Mouse (Mus musculus): Measurements from ENCODE around the gene Olig2. TPM values are rescaled to one million over a fixed set of nuclear protein-coding genes. Genes with fewer than 3 reads are reported as not detected.

The Olig2 gene
- total and polyA plus RNA-seq, 2 experiments, result not detected

- H3K4me3 ChIP-seq (ENCODE audit: insufficient read depth, low read depth, low read length), result no peak overlapping the region
- no peaks in the 10 kb centered on the region; the same call in 1 of the 2 replicates for H3K4me1 ChIP-seq (ENCODE audit: control insufficient read depth, insufficient read depth, low read length)
- H3K36me3 ChIP-seq (ENCODE audit: control insufficient read depth, insufficient read depth, low read length), result no peaks in the 10 kb centered on the region
- no peaks in the 10 kb centered on the region for H3K27me3 ChIP-seq (ENCODE audit: control insufficient read depth, insufficient read depth, low read length)
- no peak overlapping the region for H3K27ac ChIP-seq (replicated peaks; ENCODE audit: insufficient read depth, low read depth, low read length)
- no peak for DNase-seq (ENCODE audit: extremely low read depth, low read depth, low spot score)
- TF ChIP-seq CTCF (IDR thresholded peaks at IDR 0.05; ENCODE audit: low read depth, low read length) (no peak), POLR2A (IDR thresholded peaks at IDR 0.05; ENCODE audit: extremely low read depth, insufficient read depth, low read length) (no peak)
- no peak overlapping the region for H3K9ac ChIP-seq (ENCODE audit: low read depth, low read length)
- no peaks in the 10 kb centered on the region for H3K79me2 ChIP-seq (ENCODE audit: control insufficient read depth, insufficient read depth, low read length)
- whole genome bisulfite sequencing, result 92% methylated on average over 6 of the region's 6 CpGs
Observed at GRCm38 (mm10) chr16:91265972-91266371, 40.7 kb downstream of the Olig2 start.

GRCm38 (mm10) chr16:91268724-91269452, 43.6 kb downstream of the Olig2 start:
- peak overlapping the region; percentile 4; the same call in 1 of the 2 replicates for H3K4me3 ChIP-seq (ENCODE audit: insufficient read depth, low read depth, low read length)
- TF ChIP-seq POLR2A (IDR thresholded peaks at IDR 0.05; ENCODE audit: extremely low read depth, insufficient read depth, low read length), result no peak
- TF ChIP-seq CTCF (IDR thresholded peaks at IDR 0.05; ENCODE audit: low read depth, low read length), result no peak

GRCm38 (mm10) chr16:91269468-91270211, 44.4 kb downstream of the Olig2 start, which contains the start of gene Olig1:
TSS of gene Olig1 (plus strand) at chr16:91269772.
- H3K4me3 ChIP-seq (ENCODE audit: insufficient read depth, low read depth, low read length), result peak within 1 kb of the TSS; percentile 52; the same call in 1 of the 2 replicates
- H3K9ac ChIP-seq (ENCODE audit: low read depth, low read length), result peak within 1 kb of the TSS; percentile 50
- H3K4me1 ChIP-seq (ENCODE audit: control insufficient read depth, insufficient read depth, low read length), result peaks cover 2% of the 10 kb centered on the region; the same call in 1 of the 2 replicates
- DNase-seq (ENCODE audit: extremely low read depth, low read depth, low spot score), result peak; percentile 88
- no peak for TF ChIP-seq CTCF (IDR thresholded peaks at IDR 0.05; ENCODE audit: low read depth, low read length)
- TF ChIP-seq POLR2A (IDR thresholded peaks at IDR 0.05; ENCODE audit: extremely low read depth, insufficient read depth, low read length), result no peak
- H3K79me2 ChIP-seq (ENCODE audit: control insufficient read depth, insufficient read depth, low read length), result no peaks in the 10 kb centered on the region
- no peaks in the 10 kb centered on the region for H3K27me3 ChIP-seq (ENCODE audit: control insufficient read depth, insufficient read depth, low read length)
- no peaks in the 10 kb centered on the region for H3K36me3 ChIP-seq (ENCODE audit: control insufficient read depth, insufficient read depth, low read length)
- 1% methylated on average over 64 of the region's 64 CpGs for WGBS
- peak within 1 kb of the TSS; percentile 88 for H3K27ac ChIP-seq (replicated peaks; ENCODE audit: insufficient read depth, low read depth, low read length)

More at GRCm38 (mm10) chr16:91268724-91269452, 43.6 kb downstream of the Olig2 start:
- Histone ChIP-seq H3K9ac (ENCODE audit: low read depth, low read length) (no peak overlapping the region), H3K27ac (replicated peaks; ENCODE audit: insufficient read depth, low read depth, low read length) (peak overlapping the region; percentile 88), H3K36me3 (ENCODE audit: control insufficient read depth, insufficient read depth, low read length) (no peaks in the 10 kb centered on the region), H3K79me2 (ENCODE audit: control insufficient read depth, insufficient read depth, low read length) (no peaks in the 10 kb centered on the region), H3K4me1 (ENCODE audit: control insufficient read depth, insufficient read depth, low read length) (peaks cover 2% of the 10 kb centered on the region; the same call in 1 of the 2 replicates), H3K27me3 (ENCODE audit: control insufficient read depth, insufficient read depth, low read length) (no peaks in the 10 kb centered on the region)
- peak; percentile 91 for DNase-seq (ENCODE audit: extremely low read depth, low read depth, low spot score)
- WGBS, result 2% methylated on average over 13 of the region's 13 CpGs

GRCm38 (mm10) chr16:91270212-91270971, 45.1 kb downstream of the Olig2 start:
- H3K27ac ChIP-seq (replicated peaks; ENCODE audit: insufficient read depth, low read depth, low read length), result no peak overlapping the region
- DNase-seq (ENCODE audit: extremely low read depth, low read depth, low spot score), result peak; percentile 24
- H3K27me3 ChIP-seq (ENCODE audit: control insufficient read depth, insufficient read depth, low read length), result no peaks in the 10 kb centered on the region
- WGBS, result 1% methylated on average over 63 of the region's 63 CpGs
- H3K4me3 ChIP-seq (ENCODE audit: insufficient read depth, low read depth, low read length), result peak overlapping the region; percentile 52; the same call in 1 of the 2 replicates
- H3K36me3 ChIP-seq (ENCODE audit: control insufficient read depth, insufficient read depth, low read length), result no peaks in the 10 kb centered on the region
- peaks cover 2% of the 10 kb centered on the region; the same call in 1 of the 2 replicates for H3K4me1 ChIP-seq (ENCODE audit: control insufficient read depth, insufficient read depth, low read length)
- peak overlapping the region; percentile 50 for H3K9ac ChIP-seq (ENCODE audit: low read depth, low read length)
- H3K79me2 ChIP-seq (ENCODE audit: control insufficient read depth, insufficient read depth, low read length), result no peaks in the 10 kb centered on the region
- no peak for TF ChIP-seq POLR2A (IDR thresholded peaks at IDR 0.05; ENCODE audit: extremely low read depth, insufficient read depth, low read length)
- TF ChIP-seq CTCF (IDR thresholded peaks at IDR 0.05; ENCODE audit: low read depth, low read length), result no peak

- TF ChIP-seq CTCF (IDR thresholded peaks at IDR 0.05; ENCODE audit: low read depth, low read length) (no peak), POLR2A (IDR thresholded peaks at IDR 0.05; ENCODE audit: extremely low read depth, insufficient read depth, low read length) (no peak)
- 6% methylated on average over 29 of the region's 29 CpGs for WGBS
- Histone ChIP-seq H3K4me1 (ENCODE audit: control insufficient read depth, insufficient read depth, low read length) (peaks cover 2% of the 10 kb centered on the region; the same call in 1 of the 2 replicates), H3K27ac (replicated peaks; ENCODE audit: insufficient read depth, low read depth, low read length) (no peak overlapping the region), H3K9ac (ENCODE audit: low read depth, low read length) (0 out of 2 replicates have a peak overlapping the region, but pooled peaks have one; percentile 1), H3K27me3 (ENCODE audit: control insufficient read depth, insufficient read depth, low read length) (no peaks in the 10 kb centered on the region), H3K79me2 (ENCODE audit: control insufficient read depth, insufficient read depth, low read length) (no peaks in the 10 kb centered on the region), H3K4me3 (ENCODE audit: insufficient read depth, low read depth, low read length) (peak overlapping the region; percentile 28; the same call in 1 of the 2 replicates), H3K36me3 (ENCODE audit: control insufficient read depth, insufficient read depth, low read length) (no peaks in the 10 kb centered on the region)
- DNase-seq (ENCODE audit: extremely low read depth, low read depth, low spot score), result no peak
Observed at GRCm38 (mm10) chr16:91270982-91271549, 45.8 kb downstream of the Olig2 start.
